Mouse (Mus musculus) bone marrow macrophage, adult 2 months (primary cell): ENCODE data around the gene Mrps6.

Experiments
- CTCF ChIP-seq: IDR thresholded peaks from 2 replicates; pipeline ENCODE4 v1.5.1; 2012; ENCODE audit warnings: low read depth, mild to moderate bottlenecking, low read length, moderate library complexity
- POLR2A ChIP-seq: IDR thresholded peaks from 2 replicates; pipeline ENCODE4 v1.6.1; 2012; ENCODE audit warnings: mild to moderate bottlenecking, low read depth, low read length, borderline replicate concordance

GRCm38 (mm10) chr16:92141021-92141420 lies 83.0 kb downstream of the Mrps6 start:
- TF ChIP-seq CTCF (no peak), POLR2A (no peak)
